Mouse (Mus musculus): Measurements from ENCODE around the gene Prrx1. TPM values are rescaled to one million over a fixed set of nuclear protein-coding genes. Genes with fewer than 3 reads are reported as not detected.

The Prrx1 gene
- polyA plus RNA-seq, 1 experiment from 2014 or later, result 2.7 TPM

- Histone ChIP-seq H3K27me3 (ENCODE audit: control insufficient read depth, insufficient read depth, low read length) (no peaks in the 10 kb centered on the region), H3K9me3 (ENCODE audit: control insufficient read depth, low read length) (no peaks in the 10 kb centered on the region), H3K36me3 (ENCODE audit: control insufficient read depth, insufficient read depth, low read length) (no peaks in the 10 kb centered on the region), H3K9ac (ENCODE audit: low read length) (no peak overlapping the region), H3K4me3 (ENCODE audit: low read depth, low read length) (no peak overlapping the region), H3K4me1 (replicated peaks; ENCODE audit: control insufficient read depth, insufficient read depth) (no peaks in the 10 kb centered on the region), H3K4me2 (replicated peaks; ENCODE audit: low read depth) (no peak overlapping the region), H3K27ac (replicated peaks) (no peak overlapping the region)
- no peak for DNase-seq (ENCODE audit: low spot score)
- WGBS, result 48% methylated on average over 2 of the region's 2 CpGs
- TF ChIP-seq EP300 (optimal IDR thresholded peaks at IDR 0.05) (no peak), CTCF (IDR thresholded peaks at IDR 0.05; ENCODE audit: low read depth) (no peak)
- no peak for ATAC-seq (ENCODE audit: low FRiP score, low TSS enrichment)
Measured at GRCm38 (mm10) chr1:163198767-163199166, 114.7 kb downstream of the Prrx1 start.

- Histone ChIP-seq H3K36me3 (ENCODE audit: control insufficient read depth, insufficient read depth, low read length) (no peaks in the 10 kb centered on the region), H3K4me3 (ENCODE audit: low read depth, low read length) (no peak overlapping the region), H3K9ac (ENCODE audit: low read length) (no peak overlapping the region), H3K4me2 (replicated peaks; ENCODE audit: low read depth) (no peak overlapping the region), H3K27ac (replicated peaks) (no peak overlapping the region), H3K4me1 (replicated peaks; ENCODE audit: control insufficient read depth, insufficient read depth) (no peaks in the 10 kb centered on the region), H3K27me3 (ENCODE audit: control insufficient read depth, insufficient read depth, low read length) (no peaks in the 10 kb centered on the region), H3K9me3 (ENCODE audit: control insufficient read depth, low read length) (no peaks in the 10 kb centered on the region)
- DNase-seq (ENCODE audit: low spot score) (no peak), ATAC-seq (ENCODE audit: low FRiP score, low TSS enrichment) (no peak)
- WGBS, result 69% methylated on average over 4 of the region's 4 CpGs
- no peak for TF ChIP-seq CTCF (IDR thresholded peaks at IDR 0.05; ENCODE audit: low read depth)
- no peak for TF ChIP-seq EP300 (optimal IDR thresholded peaks at IDR 0.05)
Measured at GRCm38 (mm10) chr1:163198059-163198458, 115.5 kb downstream of the Prrx1 start.

Other genes with a start within 250 kb of the Prrx1 start
- not detected in 2 replicates for gene Mroh9, start 228.0 kb downstream of the Prrx1 start, polyA plus RNA-seq (2015; fragmentation: Nextera tagmentation; extraction: Ambion mirVana)
- gene Gorab, start 90.0 kb upstream of the Prrx1 start, polyA plus RNA-seq (2015; fragmentation: Nextera tagmentation; extraction: Ambion mirVana), result 9.7 and 10.4 TPM in 2 replicates

Data from stomach, postnatal 0 days (tissue).